ENCODE assay signal across 10 mouse cellular contexts in genomic region chr7:6731373-6731772, GRCm38 (mm10). TPM values are rescaled to one million over a fixed set of nuclear protein-coding genes. Genes with fewer than 3 reads are reported as not detected.
DNase-seq lines count a peak whose midpoint lies in the region; ATAC-seq and TF ChIP-seq lines count a peak whose summit lies in the region.
"Had no signal": no experiment of that assay in that cellular context is flagged by ENCODE, and none has a peak within 500 bp of the region (broad histone marks: within the 10 kb centered on the region; RNA-seq: fewer than 3 reads in every experiment).

No protein-coding gene starts in this region.

- no peak for TF ChIP-seq POLR2A in thymus, adult 2 months (IDR thresholded peaks at IDR 0.05; ENCODE audit: control insufficient read depth, extremely low read depth, insufficient read depth, low read length, poor library complexity)

- H3K27ac ChIP-seq in heart, embryonic 10.5 days = peak overlapping the region; percentile 89
- no peak overlapping the region for H3K27ac ChIP-seq in hindbrain, embryonic 11.5 days (ENCODE audit: low read depth, low read length)
- no peak overlapping the region for H3K27ac ChIP-seq in liver, embryonic 15.5 days (replicated peaks)
- H3K27ac ChIP-seq in thymus, adult 2 months (ENCODE audit: control insufficient read depth, insufficient read depth, low read length) = no peak overlapping the region

- no peak overlapping the region for H3K9ac ChIP-seq in hindbrain, embryonic 11.5 days (ENCODE audit: low read depth, low read length)
- H3K9ac ChIP-seq in liver, embryonic 15.5 days = no peak overlapping the region

- no peaks in the 10 kb centered on the region for H3K4me1 ChIP-seq in heart, embryonic 10.5 days
- H3K4me1 ChIP-seq in hindbrain, embryonic 11.5 days (replicated peaks; ENCODE audit: control insufficient read depth, insufficient read depth, low read length) = no peaks in the 10 kb centered on the region
- H3K4me1 ChIP-seq in liver, embryonic 15.5 days (replicated peaks) = no peaks in the 10 kb centered on the region
- H3K4me1 ChIP-seq in thymus, adult 2 months (replicated peaks; ENCODE audit: control insufficient read depth, insufficient read depth, low read length) = no peaks in the 10 kb centered on the region

- peaks cover 40% of the 10 kb centered on the region for H3K9me3 ChIP-seq in heart, embryonic 10.5 days
- peaks cover 11% of the 10 kb centered on the region; the same call in 1 of the 2 replicates for H3K9me3 ChIP-seq in hindbrain, embryonic 11.5 days (ENCODE audit: control insufficient read depth, low read length)
- H3K9me3 ChIP-seq in liver, embryonic 15.5 days (replicated peaks) = peaks cover 6% of the 10 kb centered on the region; the same call in 1 of the 2 replicates

- peaks cover 9% of the 10 kb centered on the region for H3K79me3 ChIP-seq in C2C12 (ENCODE audit: low read depth)

- no peaks in the 10 kb centered on the region for H3K27me3 ChIP-seq in heart, embryonic 10.5 days (ENCODE audit: insufficient read depth, poor library complexity, severe bottlenecking)
- H3K27me3 ChIP-seq in C2C12 (ENCODE audit: control insufficient read depth, insufficient read depth, insufficient read length) = no peaks in the 10 kb centered on the region
- H3K27me3 ChIP-seq in hindbrain, embryonic 11.5 days (ENCODE audit: control insufficient read depth, insufficient read depth, low read length) = no peaks in the 10 kb centered on the region
- peaks cover 20% of the 10 kb centered on the region for H3K27me3 ChIP-seq in liver, embryonic 15.5 days
- H3K27me3 ChIP-seq in thymus, adult 2 months (ENCODE audit: control insufficient read depth, insufficient read depth, low read length) = no peaks in the 10 kb centered on the region

- H3K36me3 ChIP-seq in heart, embryonic 10.5 days = peaks cover 13% of the 10 kb centered on the region
- H3K36me3 ChIP-seq in C2C12 (ENCODE audit: control insufficient read depth, insufficient read depth) = no peaks in the 10 kb centered on the region
- H3K36me3 ChIP-seq in hindbrain, embryonic 11.5 days (ENCODE audit: control insufficient read depth, insufficient read depth, low read length) = no peaks in the 10 kb centered on the region
- no peaks in the 10 kb centered on the region for H3K36me3 ChIP-seq in liver, embryonic 15.5 days (replicated peaks)
- no peaks in the 10 kb centered on the region for H3K36me3 ChIP-seq in thymus, adult 2 months (ENCODE audit: control insufficient read depth, insufficient read depth, low read length)

- no peak for TF ChIP-seq CTCF in C2C12 (IDR thresholded peaks at IDR 0.05; ENCODE audit: control insufficient read depth, insufficient read depth, insufficient read length)
- no peak for TF ChIP-seq CTCF in thymus, adult 2 months (IDR thresholded peaks at IDR 0.05; ENCODE audit: borderline replicate concordance, control insufficient read depth, extremely low read depth, insufficient read depth, low read length, poor library complexity)

- no peak overlapping the region for H3ac ChIP-seq in C2C12 (ENCODE audit: control insufficient read depth, insufficient read length, low read depth)

- no peak for DNase-seq in heart, embryonic 10.5 days (ENCODE audit: low spot score)
- DNase-seq in heart, adult 18-20 months = no peak
- peak; percentile 10 for DNase-seq in hindbrain, embryonic 11.5 days (ENCODE audit: low spot score)
- DNase-seq in frontal cortex, postnatal 36 days (ENCODE audit: low spot score in 2 of 2) = no peak
- no peak for DNase-seq in layer of hippocampus, postnatal 14 days (ENCODE audit: low spot score in 2 of 2)
- DNase-seq in thymus, adult 2 months = no peak
- DNase-seq: thymus, postnatal 25 days had no signal

- H3K79me2 ChIP-seq in C2C12 (ENCODE audit: control insufficient read depth, insufficient read depth) = peaks cover 30% of the 10 kb centered on the region

- WGBS in heart, embryonic 10.5 days = 45% methylated on average over 3 of the region's 3 CpGs
- 52% methylated on average over 3 of the region's 3 CpGs for WGBS in hindbrain, embryonic 11.5 days
- 44% methylated on average over 3 of the region's 3 CpGs for WGBS in liver, embryonic 15.5 days (ENCODE audit: insufficient replicate concordance)
- WGBS in thymus, adult 2 months = 43% methylated on average over 3 of the region's 3 CpGs

- H3K4me2 ChIP-seq in hindbrain, embryonic 11.5 days (replicated peaks; ENCODE audit: low read depth, low read length) = peak overlapping the region; percentile 33
- H3K4me2 ChIP-seq in liver, embryonic 15.5 days = peak overlapping the region; percentile 29; the same call in 1 of the 2 replicates

- no peak for ATAC-seq in hindbrain, embryonic 11.5 days (ENCODE audit: low FRiP score)
- no peak for ATAC-seq in liver, embryonic 15.5 days (ENCODE audit: insufficient read depth)

- peak overlapping the region; percentile 68 for H3K4me3 ChIP-seq in heart, embryonic 10.5 days
- peak overlapping the region; percentile 55 for H3K4me3 ChIP-seq in C2C12 (ENCODE audit: insufficient read depth, poor library complexity, severe bottlenecking)
- peak overlapping the region; percentile 55 for H3K4me3 ChIP-seq in hindbrain, embryonic 11.5 days (ENCODE audit: low read depth, low read length)
- peak overlapping the region; percentile 55 for H3K4me3 ChIP-seq in liver, embryonic 15.5 days (replicated peaks)
- no peak overlapping the region for H3K4me3 ChIP-seq in thymus, adult 2 months (ENCODE audit: control insufficient read depth, insufficient read depth, low read length)

TF ChIP-seq in C2C12, 6 proteins besides CTCF, POLR2A, EP300 and RAD21:
- TF ChIP-seq MAX (IDR thresholded peaks at IDR 0.05) = no peak
- no peak for TF ChIP-seq MYOG (IDR thresholded peaks at IDR 0.05; ENCODE audit: control insufficient read depth, extremely low read depth, insufficient read length)
- no peak for TF ChIP-seq USF1 (IDR thresholded peaks at IDR 0.05; ENCODE audit: low read depth)
- no peak for TF ChIP-seq CEBPB (IDR thresholded peaks at IDR 0.05; ENCODE audit: low read depth)
- no peak for TF ChIP-seq FOSL1 (IDR thresholded peaks at IDR 0.05; ENCODE audit: insufficient read depth, low read length, poor library complexity, severe bottlenecking)
- TF ChIP-seq MYOD1 (IDR thresholded peaks at IDR 0.05; ENCODE audit: control insufficient read depth, insufficient read length, low read depth) = no peak

RNA-seq across cellular contexts. Expression of gene Usp29, which starts 1.0 kb away (rescaled TPM):
- polyA plus RNA-seq in heart, embryonic 10.5 days (2016; fragmentation: Nextera tagmentation; extraction: Ambion mirVana) = 11.4 and 20.7 TPM in 2 replicates
- not detected for total RNA-seq in heart, adult 18-20 months (2021)
- 3.4 TPM for polyA plus RNA-seq in C2C12 (2012; fragmentation: generic; extraction: Trizol)
- polyA plus RNA-seq in hindbrain, embryonic 11.5 days (2014; fragmentation: Nextera tagmentation; extraction: Ambion mirVana) = 12.4 and 15.1 TPM in 2 replicates
- 1.6 and 1.7 TPM in 2 replicates for polyA plus RNA-seq in liver, embryonic 15.5 days (2015; fragmentation: Nextera tagmentation; extraction: Ambion mirVana)
- 10 to 100 TPM; 33.7 to 37.1 TPM for total RNA-seq in layer of hippocampus, postnatal 14 days (2021)
- not detected in 2 replicates for polyA plus RNA-seq in thymus, adult 2 months (2012; rRNA removed)
- polyA plus RNA-seq: liver, adult 2 months had no signal

RNA-seq across cellular contexts. Expression of gene Peg3, which starts 1.1 kb away (rescaled TPM):
- polyA plus RNA-seq in heart, embryonic 10.5 days (2016; fragmentation: Nextera tagmentation; extraction: Ambion mirVana) = 198 and 307 TPM in 2 replicates
- total RNA-seq in heart, adult 18-20 months (2021) = 1 to 10 TPM; 3.3 to 6.2 TPM
- 53.8 TPM for polyA plus RNA-seq in C2C12 (2012; fragmentation: generic; extraction: Trizol)
- 112 and 126 TPM in 2 replicates for polyA plus RNA-seq in hindbrain, embryonic 11.5 days (2014; fragmentation: Nextera tagmentation; extraction: Ambion mirVana)
- polyA plus RNA-seq in liver, embryonic 15.5 days (2015; fragmentation: Nextera tagmentation; extraction: Ambion mirVana) = 41.6 and 43.8 TPM in 2 replicates
- 100 to 1,000 TPM; 164 to 197 TPM for total RNA-seq in layer of hippocampus, postnatal 14 days (2021)
- polyA plus RNA-seq in thymus, adult 2 months (2012; rRNA removed) = 0.60 and 1.0 TPM in 2 replicates

RNA-seq across cellular contexts. Expression of gene Zim1, which starts 35.1 kb away (rescaled TPM):
- polyA plus RNA-seq in heart, embryonic 10.5 days (2016; fragmentation: Nextera tagmentation; extraction: Ambion mirVana) = 9.4 and 17.2 TPM in 2 replicates
- total RNA-seq in heart, adult 18-20 months (2021) = 1 to 10 TPM; 3.4 to 4.8 TPM
- 1.2 TPM for polyA plus RNA-seq in C2C12 (2012; fragmentation: generic; extraction: Trizol)
- polyA plus RNA-seq in hindbrain, embryonic 11.5 days (2014; fragmentation: Nextera tagmentation; extraction: Ambion mirVana) = 2.1 and 2.6 TPM in 2 replicates
- polyA plus RNA-seq in liver, embryonic 15.5 days (2015; fragmentation: Nextera tagmentation; extraction: Ambion mirVana) = 1.3 and 1.4 TPM in 2 replicates
- total RNA-seq in layer of hippocampus, postnatal 14 days (2021) = 1 to 10 TPM; 5.6 to 6.8 TPM
- polyA plus RNA-seq in thymus, adult 2 months (2012; rRNA removed) = 0.05 and 0.15 TPM in 2 replicates

Comparison
In these comparisons a context has a peak if more than half of its experiments do, and no peak if none do; other contexts are left out.
1. RNA of gene Peg3, which starts 1.1 kb away (polyA plus RNA-seq): 198 to 307 TPM in heart, embryonic 10.5 days, 112 to 126 TPM in hindbrain, embryonic 11.5 days, 53.8 TPM in C2C12 (single experiment) and 41.6 to 43.8 TPM in liver, embryonic 15.5 days; 0.60 to 1.0 TPM in thymus, adult 2 months; every median in the first group is over 10 times any median in the second.